Mouse (Mus musculus) fat pad, adult 2 months (tissue): Measurements from ENCODE around the gene Hspg2.
"Not testable (repeated sequence)": the region's sequence is repeated elsewhere in the genome, so short reads cannot be mapped to it uniquely, and the experiment has no call there.

ENCODE experiments used
- DNase-seq: peaks from one replicate; pipeline ENCODE4 v3.0.0-alpha.2; 2011; ENCODE audit warnings: low read depth, low spot score; ENCODE audit errors: extremely low read depth

Hspg2 gene

GRCm38 (mm10) chr4:137556673-137557210 is 88.2 kb downstream of the Hspg2 start:
- no peak for DNase-seq

GRCm38 (mm10) chr4:137569873-137570272 is 101.3 kb downstream of the Hspg2 start:
- DNase-seq: no peak

DNA sequence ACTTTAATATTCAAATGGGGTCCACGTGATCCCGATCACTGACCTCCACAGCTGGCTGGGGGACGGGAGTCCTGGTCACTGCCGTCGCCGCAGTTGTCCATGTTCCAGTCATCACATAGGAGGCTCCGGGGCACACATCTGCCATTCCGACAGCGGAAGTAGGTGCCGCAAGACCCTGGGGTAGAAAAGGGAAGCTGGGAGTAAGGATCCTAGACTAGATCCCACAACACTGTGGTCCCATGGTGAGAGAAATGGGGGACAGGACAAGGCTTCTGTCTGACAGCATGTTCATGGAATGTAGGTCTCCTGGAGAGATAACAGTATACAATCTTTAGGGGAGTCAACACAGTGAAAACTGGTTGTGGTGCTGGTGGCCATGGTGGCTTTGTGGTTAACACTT is 105.9 kb downstream of the Hspg2 start, which contains the start of gene Ldlrad2:
Ldlrad2 (minus strand) TSS at position 101 of the 400 bp plus-strand sequence.
- no peak for DNase-seq

DNA sequence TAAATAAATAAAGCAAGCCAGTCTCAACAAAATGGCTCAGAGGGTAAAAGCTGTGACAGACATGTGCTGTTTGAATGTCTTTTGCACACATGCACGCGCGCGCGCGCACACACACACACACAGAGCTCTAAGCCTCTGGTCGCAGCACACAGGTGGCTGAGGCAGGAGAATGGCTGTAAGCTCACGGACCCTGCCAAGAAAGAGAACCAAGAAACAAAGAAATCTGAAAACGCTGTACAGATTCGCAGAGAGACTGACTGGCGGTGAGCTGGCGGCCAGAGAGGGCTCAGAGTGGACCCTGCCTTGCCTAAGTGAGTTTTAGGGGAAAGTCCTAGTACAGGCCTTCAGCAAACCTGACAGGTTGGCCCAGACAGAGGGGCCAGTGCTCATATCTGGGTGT is 108.9 kb downstream of the Hspg2 start:
- DNase-seq: no peak

- no peak for DNase-seq
Measured at GRCm38 (mm10) chr4:137578181-137578845, 109.7 kb downstream of the Hspg2 start.

- DNase-seq: no peak
Measured at GRCm38 (mm10) chr4:137579789-137580188, 111.2 kb downstream of the Hspg2 start.

- DNase-seq: no peak
Measured at GRCm38 (mm10) chr4:137580299-137580698, 111.7 kb downstream of the Hspg2 start.

DNA sequence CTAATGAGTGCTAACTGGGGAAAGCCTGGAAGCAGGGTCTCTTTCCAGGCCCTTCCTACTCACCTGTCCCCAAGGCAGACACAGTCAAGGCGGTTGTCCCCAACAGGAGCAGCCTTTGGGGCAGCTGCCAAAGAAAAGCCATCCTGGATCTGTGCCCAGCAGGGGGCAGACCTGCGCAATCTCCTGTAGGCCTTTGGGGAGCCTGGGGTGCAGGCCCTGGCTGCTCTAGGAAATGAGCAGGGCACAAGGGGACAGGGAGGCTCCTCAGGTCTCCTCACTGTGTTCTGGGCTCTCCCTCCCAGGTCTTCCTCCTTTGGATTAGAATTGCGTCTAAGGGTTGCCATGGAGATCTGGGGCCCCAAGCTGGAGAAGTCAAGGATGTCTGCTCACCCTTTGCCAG is 113.2 kb downstream of the Hspg2 start:
- DNase-seq: no peak

GRCm38 (mm10) chr4:137589095-137589494 is 120.5 kb downstream of the Hspg2 start:
- not testable (repeated sequence) for DNase-seq

DNA sequence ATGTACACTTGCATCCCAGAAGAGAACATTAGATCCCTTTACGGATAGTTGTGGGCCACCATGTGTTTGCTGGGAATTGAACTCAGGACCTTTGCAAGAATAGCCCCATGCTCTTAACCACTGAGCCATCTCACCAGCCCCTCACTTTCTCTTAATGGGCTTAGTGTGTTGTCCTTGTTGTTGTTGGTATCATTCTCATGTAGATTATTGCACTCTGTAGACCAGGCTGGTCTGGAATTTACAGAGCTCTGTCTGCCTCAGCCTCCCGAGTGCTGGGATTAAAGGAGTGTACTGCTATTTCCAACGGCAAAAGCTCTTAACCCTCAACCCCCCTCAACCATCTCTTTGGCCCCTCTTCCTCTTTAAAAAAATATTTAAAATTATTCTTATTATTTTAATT is 121.0 kb downstream of the Hspg2 start:
- no peak for DNase-seq

DNA sequence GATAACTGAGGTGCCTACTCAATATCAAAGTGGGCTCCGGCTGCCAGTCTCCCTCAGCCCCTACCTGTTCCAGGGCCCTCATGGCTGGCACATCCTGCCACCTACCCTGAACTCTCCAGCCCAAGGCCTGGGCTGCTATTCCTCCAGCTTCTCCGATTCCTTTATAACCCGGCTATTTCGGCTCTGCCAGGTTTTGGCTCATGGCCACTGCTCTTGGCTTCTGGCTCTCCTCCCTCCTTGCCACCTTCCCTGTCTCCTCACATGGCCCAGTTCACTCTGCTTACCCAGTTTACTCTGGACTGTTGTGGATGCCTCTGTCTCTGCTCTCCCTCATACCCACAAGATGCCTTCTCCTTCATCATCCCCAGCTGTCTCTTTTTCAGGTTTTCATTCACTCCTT is 122.4 kb downstream of the Hspg2 start:
- DNase-seq: no peak

DNA sequence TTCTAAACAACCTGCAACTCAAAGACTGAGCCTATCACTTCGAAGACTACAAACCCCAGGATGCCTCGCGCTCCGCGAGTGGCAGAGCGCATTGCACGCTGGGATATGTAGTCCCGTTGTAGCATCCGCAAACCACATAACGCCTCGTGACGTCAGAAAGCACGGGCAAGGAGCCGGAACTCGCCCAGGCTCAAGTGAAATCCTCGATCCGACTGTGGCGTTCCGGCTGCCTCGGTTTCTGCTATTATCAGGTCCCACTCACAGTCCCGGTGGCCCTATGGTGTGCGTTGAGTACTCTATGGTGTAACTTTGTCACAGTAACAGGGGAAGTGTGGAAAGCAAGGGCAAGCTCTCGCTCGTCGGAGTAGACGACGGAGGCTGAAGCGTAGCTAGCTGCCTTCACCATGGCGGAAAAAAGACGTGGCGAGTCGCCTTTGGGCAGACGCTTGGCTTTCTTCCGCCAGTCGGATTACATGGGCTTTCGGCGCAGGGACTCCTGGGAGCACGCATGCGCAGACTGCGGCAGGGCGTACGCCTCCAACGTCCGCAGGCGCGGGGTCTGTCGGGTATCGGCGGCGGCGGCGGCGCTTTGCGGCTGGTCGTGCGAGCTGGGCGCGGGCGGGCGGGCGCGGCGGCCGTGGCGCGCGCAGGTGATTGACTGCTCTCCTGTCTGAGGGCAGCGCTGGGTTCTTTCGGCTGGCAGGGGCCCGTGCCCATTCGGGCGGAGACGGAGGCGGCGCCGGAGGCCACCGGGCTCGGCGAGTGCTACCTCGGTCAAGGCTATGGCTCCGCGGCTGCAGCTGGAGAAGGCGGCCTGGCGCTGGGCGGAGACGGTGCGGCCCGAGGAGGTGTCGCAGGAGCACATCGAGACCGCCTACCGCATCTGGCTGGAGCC is 125.3 kb downstream of the Hspg2 start, which contains the start of gene Usp48:
Usp48 (plus strand) TSS at position 155 of the 895 bp plus-strand sequence.
- DNase-seq: peak; percentile 66

DNA sequence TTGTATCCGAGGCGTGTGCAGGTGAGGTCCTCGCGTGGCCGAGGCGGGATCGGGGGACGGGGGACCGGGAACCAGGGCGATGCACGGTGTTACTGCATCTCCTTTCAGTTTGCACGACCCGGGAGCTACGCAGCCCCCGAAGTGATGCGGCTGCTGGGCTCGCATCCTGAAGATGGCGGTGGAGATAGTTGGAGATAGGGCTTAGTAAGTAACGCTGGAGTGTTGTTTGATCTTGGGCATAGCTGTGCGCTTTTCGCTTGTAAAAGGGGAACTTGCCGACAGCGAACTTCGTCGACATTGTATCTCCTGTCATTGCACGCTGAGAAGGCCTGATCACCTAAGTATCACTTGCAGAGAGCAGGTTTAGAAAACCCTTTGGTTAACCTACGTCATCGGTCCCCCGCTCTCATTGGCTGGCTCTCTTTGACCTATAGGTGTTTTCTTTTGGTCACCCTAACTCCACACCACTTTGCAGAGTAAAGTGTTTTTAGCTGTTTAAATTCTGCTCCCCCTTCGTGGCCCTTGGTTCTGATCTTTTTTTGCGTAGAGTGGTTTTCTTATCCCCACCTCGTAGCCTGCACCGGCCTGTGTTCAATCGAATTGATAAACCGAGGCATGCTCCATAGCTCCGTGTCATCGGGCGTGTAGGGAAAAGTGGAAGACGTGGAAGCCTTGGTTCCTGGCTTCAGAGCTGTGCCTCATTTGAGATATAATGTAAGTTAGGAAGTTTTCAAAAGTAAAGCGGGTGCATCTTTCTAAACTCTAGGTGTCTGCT is 126.1 kb downstream of the Hspg2 start:
- peak; percentile 2 for DNase-seq

GRCm38 (mm10) chr4:137597098-137597630 is 128.6 kb downstream of the Hspg2 start:
- DNase-seq: no peak

DNA sequence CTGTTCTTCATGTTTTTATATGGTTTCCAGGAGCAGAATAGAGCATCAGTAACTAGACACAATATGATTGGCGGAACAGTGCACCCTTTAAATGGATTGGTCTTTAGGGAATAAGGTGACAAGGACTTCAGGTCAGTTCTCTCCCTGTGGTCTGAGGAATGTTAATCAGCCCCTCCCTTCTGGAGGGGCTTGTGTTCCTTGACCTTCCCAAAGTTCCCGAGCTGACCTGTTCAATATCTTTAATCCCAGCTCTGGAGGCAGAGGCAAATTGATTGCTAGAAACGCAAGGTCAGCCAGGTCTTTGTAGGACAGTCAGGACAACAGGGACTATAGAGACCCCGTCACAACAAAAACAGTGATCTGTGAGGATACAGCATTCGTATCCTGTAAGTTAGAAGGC is 130.0 kb downstream of the Hspg2 start:
- no peak for DNase-seq

- no peak for DNase-seq
Measured at GRCm38 (mm10) chr4:137603449-137604171, 135.0 kb downstream of the Hspg2 start.

GRCm38 (mm10) chr4:137607023-137607422 is 138.5 kb downstream of the Hspg2 start:
- DNase-seq: no peak

DNA sequence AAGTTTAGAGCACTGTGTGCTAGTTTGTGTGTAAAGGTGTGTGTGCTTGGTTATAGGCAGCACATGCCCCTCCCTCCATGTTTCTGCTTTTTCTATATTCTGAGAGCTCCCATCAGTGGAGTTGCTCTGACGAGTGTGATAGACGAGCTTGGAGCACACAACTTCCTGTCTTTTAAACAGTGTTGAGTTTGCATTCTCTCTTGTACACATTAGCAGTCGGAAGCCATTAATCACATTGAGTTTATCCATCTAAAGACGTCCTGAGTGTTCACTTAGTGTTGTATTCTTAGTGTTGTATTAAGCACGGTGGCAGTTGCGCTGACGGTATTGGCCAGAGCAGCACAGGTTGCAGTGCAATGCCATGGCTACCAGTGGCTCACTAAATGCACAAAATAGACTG is 140.7 kb downstream of the Hspg2 start:
- DNase-seq: no peak

DNA sequence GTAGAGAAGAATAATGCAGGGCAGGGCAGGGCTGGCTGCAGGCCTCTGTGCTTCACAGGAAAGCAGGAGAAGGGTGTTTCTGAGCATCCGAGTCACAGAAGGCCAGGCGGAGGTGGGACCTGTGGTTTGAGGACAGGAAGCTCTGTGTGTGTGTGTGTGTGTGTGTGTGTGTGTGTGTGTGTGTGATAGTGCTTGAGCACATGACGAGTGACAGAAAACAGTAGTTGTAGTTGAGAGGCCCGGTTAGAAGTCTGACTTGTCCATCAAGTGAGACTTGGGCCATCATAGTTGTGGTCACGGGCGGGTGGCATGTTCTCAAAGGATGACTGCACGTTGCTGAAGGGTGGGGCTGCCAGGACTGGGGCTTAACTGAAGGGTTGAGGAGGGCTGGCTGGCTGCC is 141.1 kb downstream of the Hspg2 start:
- no peak for DNase-seq

DNA sequence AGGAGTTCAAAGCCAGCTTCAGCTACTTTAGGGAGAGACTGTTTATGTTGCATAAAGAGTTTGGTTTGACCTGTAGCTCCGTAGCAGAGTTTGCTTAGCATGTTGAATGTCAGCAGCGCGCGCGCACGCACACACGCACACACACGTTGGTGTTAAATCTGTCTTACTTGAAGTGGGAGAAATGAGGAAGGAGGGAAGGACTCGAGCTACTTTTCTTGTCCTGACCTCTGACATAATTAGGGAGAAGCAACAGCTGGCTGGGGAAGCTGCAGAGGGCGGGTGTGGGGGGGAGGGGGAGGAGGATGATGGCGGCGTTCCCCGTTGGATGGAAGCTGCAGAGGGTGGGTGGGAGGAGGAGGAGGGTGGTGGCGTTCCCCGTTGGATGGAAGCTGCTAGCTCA is 141.7 kb downstream of the Hspg2 start:
- no peak for DNase-seq
